Mouse (Mus musculus) liver, postnatal 0 days (tissue): ENCODE results near the gene Mgat1.

Experiments
- CTCF ChIP-seq: sonication (generic); IDR thresholded peaks from 2 replicates; pipeline ENCODE4 v1.5.1; 2016; ENCODE audit warnings: antibody characterized with exemption, low read depth
- EP300 ChIP-seq: IDR thresholded peaks from 2 replicates; pipeline ENCODE4 v1.6.1; 2016; ENCODE audit warnings: antibody characterized with exemption, low read depth, mild to moderate bottlenecking

GRCm38 (mm10) chr11:49262286-49262685 is 18.3 kb downstream of the Mgat1 start:
- no peak for TF ChIP-seq EP300
- TF ChIP-seq CTCF: no peak
